Mouse (Mus musculus) stomach, adult 2 months (tissue): ENCODE data around the gene Nae1. TPM values are rescaled to one million over a fixed set of nuclear protein-coding genes. Genes with fewer than 3 reads are reported as not detected.

Experiments
- polyA plus RNA-seq: library from polyadenylated mRNA; depleted of rRNA; stranded (reverse); fragments of >200 nt; gene quantifications from 2 replicates; pipeline ENCODE4 v1.2.3, GENCODE M21; 2012; rRNA removed

Nae1 gene
- 0.77 and 0.78 TPM in 2 replicates for polyA plus RNA-seq

DNA sequence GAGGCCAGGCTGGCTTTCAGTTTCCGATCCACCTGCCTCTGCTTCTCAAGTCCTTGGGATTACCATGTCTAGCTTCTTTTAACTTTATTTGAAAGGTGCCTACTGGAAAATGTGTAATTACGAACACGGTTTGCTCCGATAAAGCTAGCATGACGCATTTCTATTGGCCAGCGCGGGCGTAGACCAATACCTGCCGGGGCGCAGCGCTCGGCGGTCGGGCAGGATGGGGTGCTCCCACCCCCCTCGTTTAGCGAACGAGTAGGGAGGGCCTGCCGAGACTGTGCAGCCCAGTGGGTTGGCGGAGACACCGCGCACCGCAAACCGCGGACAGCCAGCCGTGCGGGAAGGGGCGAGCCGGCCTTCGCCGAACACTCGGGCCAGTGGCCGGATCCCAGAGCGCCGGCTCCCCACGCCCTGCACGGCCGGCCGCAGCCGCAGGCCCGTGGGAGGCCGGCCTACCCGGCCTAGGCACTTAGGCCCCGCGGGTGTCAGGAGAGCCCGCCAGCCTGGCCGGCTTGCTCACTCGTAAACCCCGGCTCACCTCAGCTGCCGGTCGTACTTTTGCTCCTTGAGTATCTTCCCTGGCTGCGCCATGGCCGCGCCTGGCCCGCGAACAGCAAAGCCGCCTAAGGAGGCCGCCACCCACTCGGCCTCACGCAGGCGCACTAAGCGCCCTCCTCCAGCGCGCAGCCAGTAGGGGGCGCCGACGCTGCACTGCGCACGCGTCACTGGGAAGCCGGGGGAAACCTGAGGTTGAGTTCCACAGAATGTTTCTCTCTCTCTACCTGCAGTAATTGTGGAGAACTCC is at the start of gene Nae1, which contains the start of gene Car7:
Nae1 (minus strand) TSS at position 667 of the 808 bp plus-strand sequence.
Car7 (plus strand) TSS at position 719 of the 808 bp plus-strand sequence.

DNA sequence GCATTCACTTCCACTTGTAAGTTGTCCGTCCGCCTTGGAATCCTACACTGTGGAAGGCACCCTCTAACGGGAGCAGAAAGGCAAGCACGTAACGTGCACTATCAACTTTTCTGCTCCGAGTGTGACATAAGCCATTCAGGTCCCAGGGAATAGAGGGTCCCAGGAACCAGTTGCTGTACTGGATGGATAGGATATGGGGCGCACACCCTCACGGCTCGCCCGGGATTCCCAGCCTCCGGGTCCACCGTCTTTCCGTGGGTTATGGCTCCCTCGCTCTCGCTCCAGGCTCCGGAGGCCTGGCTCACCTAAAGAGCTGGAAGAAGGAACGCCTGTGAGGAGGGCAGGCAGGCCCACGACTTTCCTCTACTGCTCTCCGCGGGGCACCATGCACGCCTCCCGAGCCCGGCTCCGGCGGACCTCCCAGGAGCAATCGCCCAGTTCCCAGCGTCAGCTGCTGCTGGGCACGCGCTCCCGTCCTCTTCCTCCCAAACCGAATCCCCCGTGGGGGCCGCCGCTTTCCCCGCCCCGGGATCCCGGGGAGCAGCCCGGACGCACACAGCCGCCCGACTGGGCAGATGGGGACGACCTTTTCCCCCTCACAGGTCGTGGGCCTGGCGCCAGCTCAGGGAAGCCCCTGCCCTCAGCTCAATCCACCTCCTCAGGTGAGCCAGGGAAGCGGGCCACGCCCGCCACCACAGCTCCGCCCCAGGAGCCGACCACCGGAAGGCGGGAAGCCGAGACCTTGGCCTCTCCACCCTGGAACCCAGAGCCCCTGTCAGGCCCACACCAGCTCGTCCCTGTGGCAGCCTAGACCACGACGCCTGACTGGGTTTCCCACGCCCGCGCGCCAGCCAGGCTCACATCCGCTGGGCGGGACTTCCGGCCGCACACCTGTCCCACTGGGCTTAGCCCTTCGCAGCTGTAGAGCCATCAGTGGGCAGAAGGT is 25.1 kb downstream of the Nae1 start, which contains the start of gene Terb1:
Terb1 (minus strand) TSS at position 850 of the 946 bp plus-strand sequence.

Other genes with a start within 250 kb of the Nae1 start
- gene Cmtm2a, start 241.5 kb downstream of the Nae1 start, polyA plus RNA-seq: not detected in 2 replicates
- gene Gm45711, start 224.6 kb downstream of the Nae1 start, polyA plus RNA-seq: not detected in 2 replicates
- gene Cmtm1, start 224.5 kb downstream of the Nae1 start, polyA plus RNA-seq: not detected in 2 replicates
- gene Gm11020, start 213.1 kb downstream of the Nae1 start, polyA plus RNA-seq: not detected in 2 replicates
- gene Cmtm2b, start 212.4 kb downstream of the Nae1 start, polyA plus RNA-seq: not detected in 2 replicates
- 31.8 and 34.4 TPM in 2 replicates for gene Cmtm3, start 195.2 kb downstream of the Nae1 start, polyA plus RNA-seq
- 14.2 and 14.5 TPM in 2 replicates for gene Cmtm4, start 138.8 kb downstream of the Nae1 start, polyA plus RNA-seq
- 3.2 and 4.5 TPM in 2 replicates for gene Dync1li2, start 91.6 kb downstream of the Nae1 start, polyA plus RNA-seq
- 0.04 and 0.13 TPM in 2 replicates for gene Terb1, start 24.7 kb downstream of the Nae1 start, polyA plus RNA-seq
- gene Car7, start 52 bp upstream of the Nae1 start, polyA plus RNA-seq: 2.8 and 3.1 TPM in 2 replicates
- 1.0 and 1.1 TPM in 2 replicates for gene Pdp2, start 56.8 kb upstream of the Nae1 start, polyA plus RNA-seq
- 0.04 TPM in 1 of 2 replicates, not detected in the other for gene Cdh16, start 89.8 kb upstream of the Nae1 start, polyA plus RNA-seq
- gene Rrad, start 96.7 kb upstream of the Nae1 start, polyA plus RNA-seq: 6.5 and 13.8 TPM in 2 replicates
- 27.4 and 32.5 TPM in 2 replicates for gene Ciao2b, start 107.3 kb upstream of the Nae1 start, polyA plus RNA-seq
- gene Ces2a, start 199.4 kb upstream of the Nae1 start, polyA plus RNA-seq: 7.3 and 13.3 TPM in 2 replicates